In the genomic region with DNA sequence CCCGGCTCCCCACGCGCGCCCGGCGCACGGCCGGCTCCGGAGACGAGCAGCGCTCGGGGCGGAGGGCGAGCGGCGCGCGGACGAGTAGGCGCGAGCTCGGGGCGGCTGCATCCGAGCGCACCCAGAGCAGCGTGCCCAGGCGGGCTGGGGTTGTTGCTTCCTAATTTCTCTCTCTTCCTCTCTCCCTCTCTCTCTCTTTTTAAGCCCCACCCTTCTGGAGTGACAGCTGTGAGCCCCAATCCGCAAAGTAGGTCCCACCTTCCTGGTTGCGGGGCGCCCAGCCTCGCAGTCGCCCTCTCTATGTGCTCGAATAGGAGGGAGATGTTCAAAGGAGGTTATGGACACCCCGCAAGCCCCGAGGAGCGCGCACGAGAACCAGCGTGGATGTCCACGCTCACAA, we compare ENCODE assay signal across 9 mouse cellular contexts. TPM values are rescaled to one million over a fixed set of nuclear protein-coding genes. Genes with fewer than 3 reads are reported as not detected.
DNase-seq lines count a peak whose midpoint lies in the region; ATAC-seq and TF ChIP-seq lines count a peak whose summit lies in the region.
"Had no signal": no experiment of that assay in that cellular context is flagged by ENCODE, and none has a peak within 500 bp of the region (broad histone marks: within the 10 kb centered on the region; RNA-seq: fewer than 3 reads in every experiment).

Gene Tmem132d (minus strand): TSS at position 162 of the 400 bp plus-strand sequence.

- under 1% methylated on average over 38 of the region's 40 CpGs for WGBS in kidney, embryonic 14.5 days
- 0% methylated on average over 26 of the region's 40 CpGs for WGBS in forebrain, postnatal 0 days
- WGBS in midbrain, embryonic 12.5 days, result 1% methylated on average over 40 of the region's 40 CpGs

- ATAC-seq in kidney, embryonic 14.5 days (ENCODE audit: low FRiP score, low TSS enrichment), result peak; percentile 26; the same call in 1 of the 2 replicates
- ATAC-seq in forebrain, postnatal 0 days, result peak; percentile 68
- no peak for ATAC-seq in midbrain, embryonic 12.5 days (ENCODE audit: low FRiP score, low read depth)

- H3K4me2 ChIP-seq in kidney, embryonic 14.5 days (replicated peaks; ENCODE audit: low read depth, low read length), result peak within 1 kb of the TSS; percentile 80
- H3K4me2 ChIP-seq in forebrain, postnatal 0 days (ENCODE audit: low read depth), result peak within 1 kb of the TSS; percentile 91
- peak within 1 kb of the TSS; percentile 88 for H3K4me2 ChIP-seq in midbrain, embryonic 12.5 days (replicated peaks)

- peaks cover 59% of the 10 kb centered on the region for H3K27me3 ChIP-seq in kidney, embryonic 14.5 days (ENCODE audit: control insufficient read depth, insufficient read depth, low read length)
- H3K27me3 ChIP-seq in forebrain, postnatal 0 days (ENCODE audit: insufficient read depth, low read length), result peaks cover 40% of the 10 kb centered on the region
- H3K27me3 ChIP-seq in midbrain, embryonic 12.5 days, result peaks cover 71% of the 10 kb centered on the region
- H3K27me3 ChIP-seq: CH12.LX had no signal

- no peaks in the 10 kb centered on the region for H3K36me3 ChIP-seq in kidney, embryonic 14.5 days (ENCODE audit: control insufficient read depth, insufficient read depth, low read length)
- H3K36me3 ChIP-seq in forebrain, postnatal 0 days (ENCODE audit: insufficient read depth), result no peaks in the 10 kb centered on the region
- H3K36me3 ChIP-seq in midbrain, embryonic 12.5 days, result no peaks in the 10 kb centered on the region

- peak within 1 kb of the TSS; percentile 34 for H3K9ac ChIP-seq in kidney, embryonic 14.5 days (ENCODE audit: low read depth, low read length)
- peak within 1 kb of the TSS; percentile 37 for H3K9ac ChIP-seq in forebrain, postnatal 0 days
- H3K9ac ChIP-seq in midbrain, embryonic 12.5 days (replicated peaks), result peak within 1 kb of the TSS; percentile 46

- DNase-seq in kidney, postnatal 36 days, result no peak
- DNase-seq in forebrain, postnatal 0 days, result peak; percentile 73
- peak; percentile 35 for DNase-seq in left cerebral cortex, adult 11 months (ENCODE audit: low spot score)
- no peak for DNase-seq in adrenal gland, postnatal 25 days
- no peak for DNase-seq in c-Kit-positive CD71-positive TER-119-positive erythroid progenitor cells, embryonic 14.5 days (ENCODE audit: low spot score)
- DNase-seq in adrenal gland, postnatal 36 days, result no peak

- H3K4me3 ChIP-seq in kidney, embryonic 14.5 days (ENCODE audit: low read length), result peak within 1 kb of the TSS; percentile 43
- peak within 1 kb of the TSS; percentile 55 for H3K4me3 ChIP-seq in forebrain, postnatal 0 days (ENCODE audit: low read depth, low read length)
- peak within 1 kb of the TSS; percentile 54 for H3K4me3 ChIP-seq in midbrain, embryonic 12.5 days

- H3K27ac ChIP-seq in kidney, embryonic 14.5 days (ENCODE audit: low read depth, low read length), result no peak within 1 kb of the TSS
- no peak within 1 kb of the TSS for H3K27ac ChIP-seq in forebrain, postnatal 0 days (ENCODE audit: low read depth, low read length)
- H3K27ac ChIP-seq in midbrain, embryonic 12.5 days (replicated peaks), result no peak within 1 kb of the TSS

- no peaks in the 10 kb centered on the region for H3K9me3 ChIP-seq in kidney, embryonic 14.5 days (ENCODE audit: control insufficient read depth, low read length)
- no peaks in the 10 kb centered on the region for H3K9me3 ChIP-seq in forebrain, postnatal 0 days (ENCODE audit: low read length)
- no peaks in the 10 kb centered on the region for H3K9me3 ChIP-seq in midbrain, embryonic 12.5 days

- peaks cover 6% of the 10 kb centered on the region; the same call in 1 of the 2 replicates for H3K4me1 ChIP-seq in kidney, embryonic 14.5 days (ENCODE audit: control insufficient read depth, insufficient read depth, low read length)
- H3K4me1 ChIP-seq in forebrain, postnatal 0 days (ENCODE audit: insufficient read depth), result no peaks in the 10 kb centered on the region
- H3K4me1 ChIP-seq in midbrain, embryonic 12.5 days, result peaks cover 14% of the 10 kb centered on the region

- TF ChIP-seq CTCF in forebrain, postnatal 0 days (IDR thresholded peaks at IDR 0.05; ENCODE audit: low read depth), result no peak

RNA-seq across cellular contexts. Expression of gene Tmem132d, which starts in this region (rescaled TPM):
- 0.20 and 0.34 TPM in 2 replicates for polyA plus RNA-seq in kidney, embryonic 14.5 days (2014; fragmentation: Nextera tagmentation; extraction: Ambion mirVana)
- 8.8 and 13.0 TPM in 2 replicates for total RNA-seq in forebrain, postnatal 0 days (2014; rRNA removed)
- polyA plus RNA-seq in forebrain, postnatal 0 days (2015; fragmentation: Nextera tagmentation; extraction: Ambion mirVana), result 2.0 and 2.3 TPM in 2 replicates
- polyA plus RNA-seq in midbrain, embryonic 12.5 days (2016; fragmentation: Nextera tagmentation; extraction: Ambion mirVana), result 0.64 and 0.70 TPM in 2 replicates
- total RNA-seq in adrenal gland, postnatal 25 days (2021), result not detected in 2 replicates
- under 1 TPM in 1 of 2 experiments, not detected in 1; 0.13 TPM for total RNA-seq in adrenal gland, postnatal 36 days (2021)
- total RNA-seq: CH12.LX had no signal

Comparison
In these comparisons a context has a peak if more than half of its experiments do, and no peak if none do; other contexts are left out.
1. Peak in ATAC-seq, H3K4me3 ChIP-seq, H3K9ac ChIP-seq and H3K4me2 ChIP-seq in kidney, embryonic 14.5 days; RNA of the gene not detected or under 1 TPM.
2. DNase-seq: peak in forebrain, postnatal 0 days (single experiment) and left cerebral cortex, adult 11 months (single experiment); none in kidney, postnatal 36 days (0 of 2), adrenal gland, postnatal 25 days (single experiment), c-Kit-positive CD71-positive TER-119-positive erythroid progenitor cells, embryonic 14.5 days (single experiment) and adrenal gland, postnatal 36 days (0 of 2).
3. Peak in every context shown above with its lines, with median percentiles within 50 percentile points of each other: H3K4me2 ChIP-seq, H3K4me3 ChIP-seq and H3K9ac ChIP-seq.